Mouse (Mus musculus) ovary, postnatal 10 days (tissue): Measurements from ENCODE around the gene Gm11639.

Experiments
- DNase-seq: peaks from one replicate; pipeline ENCODE4 v3.0.0; 2022; ENCODE audit warnings: low spot score

The Gm11639 gene

GRCm38 (mm10) chr11:104685548-104685947 lies at the start of gene Gm11639:
Gm11639 (plus strand) TSS chr11:104685707.
- DNase-seq = no peak

- DNase-seq = no peak
Observed at GRCm38 (mm10) chr11:104637010-104637409, 48.5 kb upstream of the Gm11639 start.

GRCm38 (mm10) chr11:104638006-104638405 lies 47.5 kb upstream of the Gm11639 start:
- no peak for DNase-seq

- no peak for DNase-seq
Observed at GRCm38 (mm10) chr11:104638906-104639305, 46.6 kb upstream of the Gm11639 start.

- DNase-seq = no peak
Observed at GRCm38 (mm10) chr11:104639634-104640033, 45.9 kb upstream of the Gm11639 start.

GRCm38 (mm10) chr11:104640894-104641293 lies 44.6 kb upstream of the Gm11639 start:
- DNase-seq = no peak

- no peak for DNase-seq
Observed at GRCm38 (mm10) chr11:104643236-104643635, 42.3 kb upstream of the Gm11639 start.

GRCm38 (mm10) chr11:104645402-104645801 lies 40.1 kb upstream of the Gm11639 start:
- DNase-seq = no peak

- no peak for DNase-seq
Observed at GRCm38 (mm10) chr11:104646173-104646572, 39.3 kb upstream of the Gm11639 start.

- DNase-seq = no peak
Observed at GRCm38 (mm10) chr11:104646611-104647010, 38.9 kb upstream of the Gm11639 start.

GRCm38 (mm10) chr11:104647188-104647867 lies 38.2 kb upstream of the Gm11639 start:
- no peak for DNase-seq

GRCm38 (mm10) chr11:104648571-104648970 lies 36.9 kb upstream of the Gm11639 start:
- DNase-seq = no peak

- no peak for DNase-seq
Observed at GRCm38 (mm10) chr11:104660599-104660998, 24.9 kb upstream of the Gm11639 start.

GRCm38 (mm10) chr11:104661106-104661505 lies 24.4 kb upstream of the Gm11639 start:
- DNase-seq = no peak

- no peak for DNase-seq
Observed at GRCm38 (mm10) chr11:104661531-104662205, 23.8 kb upstream of the Gm11639 start.

- DNase-seq = no peak
Observed at GRCm38 (mm10) chr11:104662573-104662972, 22.9 kb upstream of the Gm11639 start.

- DNase-seq = no peak
Observed at GRCm38 (mm10) chr11:104663241-104663877, 22.1 kb upstream of the Gm11639 start.

GRCm38 (mm10) chr11:104663878-104664261 lies 21.6 kb upstream of the Gm11639 start:
- DNase-seq = no peak

- no peak for DNase-seq
Observed at GRCm38 (mm10) chr11:104664441-104664840, 21.1 kb upstream of the Gm11639 start.

GRCm38 (mm10) chr11:104667399-104667798 lies 18.1 kb upstream of the Gm11639 start:
- DNase-seq = no peak

GRCm38 (mm10) chr11:104673412-104673811 lies 12.1 kb upstream of the Gm11639 start:
- DNase-seq = no peak

GRCm38 (mm10) chr11:104674768-104675167 lies 10.7 kb upstream of the Gm11639 start:
- no peak for DNase-seq

GRCm38 (mm10) chr11:104693235-104693634 lies 7.7 kb downstream of the Gm11639 start:
- no peak for DNase-seq
